10 mouse cellular contexts compared by ENCODE assay signal in genomic region chr5:140619151-140619771, GRCm38 (mm10). TPM values are rescaled to one million over a fixed set of nuclear protein-coding genes. Genes with fewer than 3 reads are reported as not detected.
A peak's percentile ranks its signal among the peaks of the same experiment; 100 is the strongest.
DNase-seq lines count a peak whose midpoint lies in the region; ATAC-seq and TF ChIP-seq lines count a peak whose summit lies in the region.
"Had no signal": no experiment of that assay in that cellular context is flagged by ENCODE, and none has a peak within 500 bp of the region (broad histone marks: within the 10 kb centered on the region; RNA-seq: fewer than 3 reads in every experiment).

No protein-coding gene starts in this region.

- H3K36me3 ChIP-seq in kidney, postnatal 0 days (ENCODE audit: insufficient read depth, low read length) = peaks cover 12% of the 10 kb centered on the region

- H3K4me3 ChIP-seq in cortical plate, adult 2 months (ENCODE audit: insufficient read depth, low read length) = no peak overlapping the region
- no peak overlapping the region for H3K4me3 ChIP-seq in kidney, postnatal 0 days (replicated peaks; ENCODE audit: low read depth, low read length)
- H3K4me3 ChIP-seq in lung, adult 2 months (replicated peaks; ENCODE audit: extremely low read depth, low read depth, low read length) = no peak overlapping the region
- H3K4me3 ChIP-seq: embryonic facial prominence, embryonic 15.5 days had no signal

- peak; percentile 23; the same call in 1 of the 2 replicates for ATAC-seq in granulocyte monocyte progenitor cell, adult 5-6 weeks (replicated peaks; ENCODE audit: poor library complexity, severe bottlenecking)
- 0 out of 2 replicates have a peak, but pooled peaks have one; percentile 18 for ATAC-seq in kidney, postnatal 0 days (replicated peaks; ENCODE audit: low FRiP score, low read depth)
- ATAC-seq in neutrophil, adult 5-6 weeks (ENCODE audit: extremely low read depth, insufficient number of reproducible peaks, low FRiP score, poor library complexity, severe bottlenecking) = 0 out of 2 replicates have a peak, but pooled peaks have one; percentile 24

- H3K27ac ChIP-seq in cortical plate, adult 2 months (ENCODE audit: insufficient read depth, low read length) = no peak overlapping the region
- no peak overlapping the region for H3K27ac ChIP-seq in kidney, postnatal 0 days

- no peaks in the 10 kb centered on the region for H3K9me3 ChIP-seq in kidney, postnatal 0 days (replicated peaks; ENCODE audit: low read length)
- H3K9me3 ChIP-seq: embryonic facial prominence, embryonic 15.5 days had no signal

- no peak overlapping the region for H3K9ac ChIP-seq in kidney, postnatal 0 days (ENCODE audit: low read depth, low read length)
- H3K9ac ChIP-seq: embryonic facial prominence, embryonic 15.5 days had no signal

- H3K4me2 ChIP-seq in kidney, postnatal 0 days (ENCODE audit: low read length) = no peak overlapping the region
- H3K4me2 ChIP-seq: embryonic facial prominence, embryonic 15.5 days had no signal

- no peaks in the 10 kb centered on the region for H3K27me3 ChIP-seq in kidney, postnatal 0 days (ENCODE audit: insufficient read depth, low read length)
- H3K27me3 ChIP-seq: embryonic facial prominence, embryonic 15.5 days had no signal

- TF ChIP-seq CTCF in cortical plate, adult 2 months (IDR thresholded peaks at IDR 0.05; ENCODE audit: extremely low read depth, insufficient read depth, low read length) = peak; percentile 85
- TF ChIP-seq CTCF in kidney, postnatal 0 days (IDR thresholded peaks at IDR 0.05; ENCODE audit: low read depth) = peak; percentile 88
- TF ChIP-seq CTCF in lung, adult 2 months (IDR thresholded peaks at IDR 0.05; ENCODE audit: insufficient read depth, low read length) = peak; percentile 97

- H3K4me1 ChIP-seq in cortical plate, adult 2 months (ENCODE audit: control insufficient read depth, insufficient read depth, low read length) = no peaks in the 10 kb centered on the region
- H3K4me1 ChIP-seq in kidney, postnatal 0 days (replicated peaks; ENCODE audit: insufficient read depth, low read length) = no peaks in the 10 kb centered on the region
- 0 out of 2 replicates have a peak, but pooled peaks cover 2% of the 10 kb centered on the region for H3K4me1 ChIP-seq in lung, adult 2 months (ENCODE audit: control insufficient read depth, insufficient read depth, low read length)

- 23% methylated on average over 6 of the region's 6 CpGs for WGBS in kidney, postnatal 0 days
- WGBS in lung, adult 2 months = 17% methylated on average over 6 of the region's 6 CpGs

- DNase-seq in urinary bladder, adult 2 months (ENCODE audit: low spot score) = peak; percentile 51
- no peak for DNase-seq in urinary bladder, postnatal 10 days (ENCODE audit: low spot score)
- peak; percentile 91 for DNase-seq in kidney, postnatal 0 days (ENCODE audit: low spot score)
- DNase-seq in lung, adult 2 months = peak; percentile 80
- peak; percentile 88 for DNase-seq in thymus, postnatal 14 days

- TF ChIP-seq POLR2A in cortical plate, adult 2 months (IDR thresholded peaks at IDR 0.05; ENCODE audit: extremely low read depth, insufficient read depth, low read length) = no peak
- TF ChIP-seq POLR2A in lung, adult 2 months (IDR thresholded peaks at IDR 0.05; ENCODE audit: borderline replicate concordance, extremely low read depth, low read depth, low read length) = 0 out of 2 replicates have a peak, but pooled peaks have one; percentile 3

RNA-seq across cellular contexts. Expression of gene Lfng, which starts 12.1 kb away (rescaled TPM):
- 20.6 and 23.6 TPM in 2 replicates for polyA plus RNA-seq in urinary bladder, adult 2 months (2012; rRNA removed)
- polyA plus RNA-seq in cortical plate, adult 2 months (2012; rRNA removed) = 35.1 and 37.0 TPM in 2 replicates
- 8.2 and 9.9 TPM in 2 replicates for total RNA-seq in granulocyte monocyte progenitor cell, adult 5-6 weeks (2014; fragmentation: Nextera tagmentation)
- 1.9 and 14.6 TPM in 2 replicates for total RNA-seq in granulocyte monocyte progenitor cell, adult 5-6 weeks (2017)
- 28.8 and 33.4 TPM in 2 replicates for polyA plus RNA-seq in kidney, postnatal 0 days (2015; fragmentation: Nextera tagmentation; extraction: Ambion mirVana)
- polyA plus RNA-seq in lung, adult 2 months (2012; rRNA removed) = 141 and 163 TPM in 2 replicates
- total RNA-seq in neutrophil, adult 5-6 weeks (2017) = 229 and 273 TPM in 2 replicates

RNA-seq across cellular contexts. Expression of gene Ttyh3, which starts 29.6 kb away (rescaled TPM):
- polyA plus RNA-seq in urinary bladder, adult 2 months (2012; rRNA removed) = 11.7 and 24.4 TPM in 2 replicates
- polyA plus RNA-seq in cortical plate, adult 2 months (2012; rRNA removed) = 114 and 119 TPM in 2 replicates
- total RNA-seq in granulocyte monocyte progenitor cell, adult 5-6 weeks (2014; fragmentation: Nextera tagmentation) = 42.0 and 47.9 TPM in 2 replicates
- total RNA-seq in granulocyte monocyte progenitor cell, adult 5-6 weeks (2017) = 8.7 and 9.2 TPM in 2 replicates
- 21.7 and 25.3 TPM in 2 replicates for polyA plus RNA-seq in kidney, postnatal 0 days (2015; fragmentation: Nextera tagmentation; extraction: Ambion mirVana)
- 117 and 127 TPM in 2 replicates for polyA plus RNA-seq in lung, adult 2 months (2012; rRNA removed)
- total RNA-seq in neutrophil, adult 5-6 weeks (2017) = 54.6 and 59.8 TPM in 2 replicates

RNA-seq across cellular contexts. Expression of gene Grifin, which starts 54.4 kb away (rescaled TPM):
- not detected in 2 replicates for polyA plus RNA-seq in urinary bladder, adult 2 months (2012; rRNA removed)
- 0.26 and 1.4 TPM in 2 replicates for polyA plus RNA-seq in cortical plate, adult 2 months (2012; rRNA removed)
- not detected in 2 replicates for total RNA-seq in granulocyte monocyte progenitor cell, adult 5-6 weeks (2014; fragmentation: Nextera tagmentation)
- not detected in 2 replicates for total RNA-seq in granulocyte monocyte progenitor cell, adult 5-6 weeks (2017)
- polyA plus RNA-seq in kidney, postnatal 0 days (2015; fragmentation: Nextera tagmentation; extraction: Ambion mirVana) = not detected in 2 replicates
- not detected in 2 replicates for polyA plus RNA-seq in lung, adult 2 months (2012; rRNA removed)
- total RNA-seq in neutrophil, adult 5-6 weeks (2017) = 0.86 TPM in 1 of 2 replicates, not detected in the other
- polyA plus RNA-seq: embryonic facial prominence, embryonic 15.5 days; neural tube, embryonic 14.5 days had no signal
